Mouse (Mus musculus) midbrain, embryonic 14.5 days (tissue): ENCODE results near the gene Itgb1bp1. TPM values are rescaled to one million over a fixed set of nuclear protein-coding genes. Genes with fewer than 3 reads are reported as not detected.

ENCODE experiments used
- ATAC-seq: fragments of 200-750 bp; cut with Nextera tagmentation; 2 replicates; pipeline ENCODE4 v1.8.0; 2017; ENCODE audit warnings: moderate number of reproducible peaks, moderate library complexity; ENCODE audit not compliant: low FRiP score, low TSS enrichment
- DNase-seq: peaks from one replicate; pipeline ENCODE4 v3.0.0-alpha.2; 2015
- H3K27ac ChIP-seq: fragments of 300-500 bp; sonication (generic); replicated peaks from 2 replicates; pipeline ENCODE4 v1.5.1; 2014; ENCODE audit warnings: mild to moderate bottlenecking, low read depth, low read length, moderate library complexity
- H3K27me3 ChIP-seq: fragments of 300-500 bp; sonication (generic); 2 replicates; pipeline ENCODE4 v1.6.1; 2014; ENCODE audit warnings: low read length, control low read depth, mixed read lengths; ENCODE audit not compliant: control insufficient read depth, insufficient read depth
- H3K36me3 ChIP-seq: fragments of 300-500 bp; sonication (generic); 2 replicates; pipeline ENCODE4 v1.6.1; 2014; ENCODE audit warnings: low read length, control low read depth; ENCODE audit not compliant: control insufficient read depth, insufficient read depth
- H3K4me1 ChIP-seq: fragments of 300-500 bp; sonication (generic); 2 replicates; pipeline ENCODE4 v1.6.1; 2014; ENCODE audit warnings: mild to moderate bottlenecking, antibody characterized with exemption, low read length, control low read depth; ENCODE audit not compliant: control insufficient read depth, insufficient read depth
- H3K4me2 ChIP-seq: fragments of 300-500 bp; sonication (generic); 2 replicates; pipeline ENCODE4 v1.6.1; 2014; ENCODE audit warnings: mild to moderate bottlenecking, low read length, moderate library complexity
- H3K4me3 ChIP-seq: fragments of 300-500 bp; sonication (generic); replicated peaks from 2 replicates; pipeline ENCODE4 v1.5.1; 2014; ENCODE audit warnings: low read depth, low read length
- H3K9ac ChIP-seq: fragments of 300-500 bp; sonication (generic); replicated peaks from 2 replicates; pipeline ENCODE4 v1.6.1; 2014; ENCODE audit warnings: mild to moderate bottlenecking, low read length, moderate library complexity
- H3K9me3 ChIP-seq: fragments of 300-500 bp; sonication (generic); 2 replicates; pipeline ENCODE4 v1.6.1; 2016; ENCODE audit warnings: low read length, control low read depth, mixed read lengths; ENCODE audit not compliant: control insufficient read depth
- WGBS: fragments of 180-500 bp; shearing (Covaris S2); extraction: QIAGEN DNeasy Blood & Tissue Kit; methylation state at CpG from one replicate; pipeline ENCODE4 v1.1.7; 2014; 5-methylcytosine and 5-hydroxymethylcytosine counted together
- polyA plus RNA-seq: library from polyadenylated mRNA; unstranded; fragments of >200 nt; fragmentation: Nextera tagmentation; extraction: Ambion mirVana; gene quantifications from 2 replicates; pipeline ENCODE4 v1.2.1, GENCODE M21; 2014

Gene Itgb1bp1
- polyA plus RNA-seq, 1 experiment from 2014 or later: 42.4 TPM

GRCm38 (mm10) chr12:21324101-21324500 is 38.0 kb upstream of the Itgb1bp1 start:
- DNase-seq (no peak), ATAC-seq (no peak)
- H3K4me1 ChIP-seq: no peaks in the 10 kb centered on the region
- no peak overlapping the region for H3K4me3 ChIP-seq
- H3K9ac ChIP-seq: no peak overlapping the region
- no peak overlapping the region for H3K27ac ChIP-seq
- H3K27me3 ChIP-seq: no peaks in the 10 kb centered on the region
- no peak overlapping the region for H3K4me2 ChIP-seq
- 90% methylated on average over 5 of the region's 5 CpGs for WGBS
- no peaks in the 10 kb centered on the region for H3K9me3 ChIP-seq
- H3K36me3 ChIP-seq: peaks cover 75% of the 10 kb centered on the region

GRCm38 (mm10) chr12:21322856-21323255 is 36.8 kb upstream of the Itgb1bp1 start:
- ATAC-seq: no peak
- Histone ChIP-seq H3K4me3 (no peak overlapping the region), H3K4me1 (no peaks in the 10 kb centered on the region), H3K27me3 (no peaks in the 10 kb centered on the region), H3K9me3 (no peaks in the 10 kb centered on the region), H3K36me3 (peaks cover 63% of the 10 kb centered on the region), H3K4me2 (no peak overlapping the region), H3K9ac (no peak overlapping the region), H3K27ac (no peak overlapping the region)
- no peak for DNase-seq
- 84% methylated on average over 9 of the region's 9 CpGs for WGBS

- no peak for ATAC-seq
- Histone ChIP-seq H3K4me1 (no peaks in the 10 kb centered on the region), H3K9me3 (no peaks in the 10 kb centered on the region), H3K27me3 (no peaks in the 10 kb centered on the region), H3K4me3 (no peak overlapping the region), H3K36me3 (peaks cover 58% of the 10 kb centered on the region), H3K4me2 (no peak overlapping the region), H3K27ac (no peak overlapping the region), H3K9ac (no peak overlapping the region)
- DNase-seq: no peak
- WGBS: 90% methylated on average over 4 of the region's 4 CpGs
These were observed 36.2 kb upstream of the Itgb1bp1 start for GRCm38 (mm10) chr12:21322296-21322695.

- Histone ChIP-seq H3K36me3 (peaks cover 47% of the 10 kb centered on the region), H3K9me3 (no peaks in the 10 kb centered on the region), H3K4me2 (no peak overlapping the region), H3K4me3 (no peak overlapping the region), H3K27me3 (no peaks in the 10 kb centered on the region), H3K9ac (no peak overlapping the region), H3K4me1 (0 out of 2 replicates have a peak, but pooled peaks cover 4% of the 10 kb centered on the region), H3K27ac (no peak overlapping the region)
- ATAC-seq (no peak), DNase-seq (no peak)
- whole genome bisulfite sequencing: 85% methylated on average over 9 of the region's 9 CpGs
These were observed 35.1 kb upstream of the Itgb1bp1 start for GRCm38 (mm10) chr12:21321170-21321569.

GRCm38 (mm10) chr12:21320317-21320716 is 34.2 kb upstream of the Itgb1bp1 start:
- no peak for DNase-seq
- no peak for ATAC-seq
- Histone ChIP-seq H3K4me3 (no peak overlapping the region), H3K4me1 (0 out of 2 replicates have a peak, but pooled peaks cover 4% of the 10 kb centered on the region), H3K9me3 (no peaks in the 10 kb centered on the region), H3K27ac (no peak overlapping the region), H3K9ac (no peak overlapping the region), H3K36me3 (peaks cover 40% of the 10 kb centered on the region), H3K4me2 (no peak overlapping the region), H3K27me3 (no peaks in the 10 kb centered on the region)
- WGBS: 91% methylated on average over 4 of the region's 4 CpGs

GRCm38 (mm10) chr12:21318143-21318895 is 32.2 kb upstream of the Itgb1bp1 start:
- no peak for ATAC-seq
- Histone ChIP-seq H3K4me3 (no peak overlapping the region), H3K27me3 (no peaks in the 10 kb centered on the region), H3K27ac (no peak overlapping the region), H3K36me3 (peaks cover 43% of the 10 kb centered on the region), H3K4me2 (no peak overlapping the region), H3K9ac (no peak overlapping the region), H3K9me3 (no peaks in the 10 kb centered on the region), H3K4me1 (0 out of 2 replicates have a peak, but pooled peaks cover 4% of the 10 kb centered on the region)
- WGBS: 74% methylated on average over 12 of the region's 12 CpGs
- DNase-seq: peak; percentile 79

GRCm38 (mm10) chr12:21316869-21317265 is 30.8 kb upstream of the Itgb1bp1 start:
- Histone ChIP-seq H3K4me3 (peak overlapping the region; percentile 61), H3K36me3 (peaks cover 44% of the 10 kb centered on the region), H3K9me3 (no peaks in the 10 kb centered on the region), H3K9ac (peak overlapping the region; percentile 72; the same call in 1 of the 2 replicates), H3K27me3 (no peaks in the 10 kb centered on the region), H3K27ac (no peak overlapping the region), H3K4me2 (peak overlapping the region; percentile 80), H3K4me1 (0 out of 2 replicates have a peak, but pooled peaks cover 4% of the 10 kb centered on the region)
- DNase-seq (peak; percentile 27), ATAC-seq (no peak)
- WGBS: 40% methylated on average over 7 of the region's 7 CpGs

- DNase-seq: peak; percentile 87
- 2% methylated on average over 59 of the region's 59 CpGs for WGBS
These were observed 30.1 kb upstream of the Itgb1bp1 start, which contains the start of gene Iah1 for GRCm38 (mm10) chr12:21315923-21316868. TSS of gene Iah1 (plus strand) at chr12:21316389.

More at GRCm38 (mm10) chr12:21315923-21316868, 30.1 kb upstream of the Itgb1bp1 start, which contains the start of gene Iah1:
- Histone ChIP-seq H3K4me2 (peak within 1 kb of the TSS; percentile 80), H3K4me3 (peak within 1 kb of the TSS; percentile 61), H3K27me3 (no peaks in the 10 kb centered on the region), H3K9me3 (no peaks in the 10 kb centered on the region), H3K4me1 (0 out of 2 replicates have a peak, but pooled peaks cover 4% of the 10 kb centered on the region), H3K27ac (peak within 1 kb of the TSS; percentile 61; the same call in 1 of the 2 replicates), H3K9ac (peak within 1 kb of the TSS; percentile 72), H3K36me3 (peaks cover 47% of the 10 kb centered on the region)
- peak; percentile 89 for ATAC-seq
